Mouse (Mus musculus): Measurements from ENCODE around the gene Gm3194. TPM values are rescaled to one million over a fixed set of nuclear protein-coding genes. Genes with fewer than 3 reads are reported as not detected.
"Not testable (repeated sequence)": the region's sequence is repeated elsewhere in the genome, so short reads cannot be mapped to it uniquely, and the experiment has no call there.

Gene Gm3194
- polyA plus RNA-seq (2016; fragmentation: Nextera tagmentation; extraction: Ambion mirVana), result not detected in 2 replicates

DNA sequence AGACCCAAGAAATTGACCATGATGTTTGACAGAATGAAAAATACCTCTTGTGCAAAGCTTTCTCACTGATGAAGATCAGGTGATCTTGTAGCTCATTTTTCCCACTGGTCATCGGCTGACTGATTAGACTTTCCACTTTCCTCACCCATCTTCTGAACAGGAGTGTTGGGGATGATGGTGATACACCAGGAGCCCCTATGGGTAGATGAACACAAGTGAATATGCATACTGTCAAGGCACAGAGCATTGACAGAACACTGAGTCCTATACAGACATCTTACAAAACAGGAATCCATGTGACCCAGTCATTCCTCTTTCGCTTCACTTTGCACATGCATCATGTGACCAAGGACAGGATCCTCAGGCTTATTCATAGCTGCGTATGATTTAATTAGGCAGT is at the start of gene Gm3194:
Gene Gm3194 (minus strand): TSS at position 101 of the 400 bp plus-strand sequence.
- not testable (repeated sequence) for ATAC-seq; H3K27ac ChIP-seq; H3K4me1 ChIP-seq; H3K9me3 ChIP-seq (replicated peaks); H3K9ac ChIP-seq; H3K36me3 ChIP-seq; H3K4me3 ChIP-seq; H3K4me2 ChIP-seq; H3K27me3 ChIP-seq (replicated peaks)
- WGBS (ENCODE audit: insufficient replicate concordance), result no CpG with 5 or more reads among the region's 3 CpGs

DNA sequence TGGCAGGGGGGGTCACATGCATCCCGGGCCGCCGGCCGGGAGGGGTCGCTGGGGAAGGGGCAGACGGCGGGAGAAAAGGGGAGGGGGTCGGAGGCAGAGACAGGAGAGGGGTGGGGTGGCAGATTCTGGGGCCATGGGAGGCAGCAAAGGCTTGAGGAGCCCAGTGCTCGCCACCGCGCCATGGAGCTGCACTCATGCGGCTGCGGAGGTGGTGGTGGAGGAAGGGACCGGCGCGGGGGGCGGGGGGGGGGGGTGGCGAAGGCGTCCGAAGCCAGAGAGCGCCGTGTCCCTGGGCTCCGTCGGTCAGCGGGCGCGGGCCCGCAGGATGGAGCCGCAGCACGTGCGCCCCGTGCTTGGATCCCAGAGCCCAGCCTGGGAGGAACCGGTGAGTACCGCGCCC is 46.1 kb upstream of the Gm3194 start, which contains the start of gene Gm3488:
Gene Gm3488 (plus strand): TSS at position 301 of the 400 bp plus-strand sequence.
- not testable (repeated sequence) for H3K4me2 ChIP-seq; H3K4me3 ChIP-seq; H3K27ac ChIP-seq; H3K27me3 ChIP-seq (replicated peaks); ATAC-seq; H3K4me1 ChIP-seq; H3K36me3 ChIP-seq; H3K9ac ChIP-seq; H3K9me3 ChIP-seq (replicated peaks)
- whole genome bisulfite sequencing (ENCODE audit: insufficient replicate concordance), result no CpG with 5 or more reads among the region's 35 CpGs

DNA sequence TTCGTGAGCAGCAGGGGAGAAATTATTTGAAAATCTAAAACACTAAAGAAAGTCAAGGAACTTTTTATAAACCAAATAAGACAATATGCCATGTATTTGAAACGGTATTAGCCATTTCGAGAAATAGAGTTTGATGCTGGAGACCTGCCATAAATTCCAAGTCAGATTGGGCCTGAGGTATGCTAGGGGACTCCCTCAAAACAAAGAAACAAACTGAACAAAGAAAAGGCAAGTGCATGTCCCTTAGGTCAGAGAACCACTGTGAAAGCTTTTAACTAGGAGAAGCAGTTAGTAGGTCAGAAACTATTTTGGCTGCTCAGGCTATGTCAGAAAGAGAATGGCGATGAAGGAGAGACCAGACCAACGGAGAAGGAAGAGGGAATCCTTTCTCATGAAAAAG is 28.6 kb upstream of the Gm3194 start, which contains the start of gene Gm3187:
Gene Gm3187 (plus strand): TSS at position 301 of the 400 bp plus-strand sequence.
- H3K36me3 ChIP-seq, result not testable (repeated sequence)
- 48% methylated on average over 4 of the region's 5 CpGs for WGBS (ENCODE audit: insufficient replicate concordance)

DNA sequence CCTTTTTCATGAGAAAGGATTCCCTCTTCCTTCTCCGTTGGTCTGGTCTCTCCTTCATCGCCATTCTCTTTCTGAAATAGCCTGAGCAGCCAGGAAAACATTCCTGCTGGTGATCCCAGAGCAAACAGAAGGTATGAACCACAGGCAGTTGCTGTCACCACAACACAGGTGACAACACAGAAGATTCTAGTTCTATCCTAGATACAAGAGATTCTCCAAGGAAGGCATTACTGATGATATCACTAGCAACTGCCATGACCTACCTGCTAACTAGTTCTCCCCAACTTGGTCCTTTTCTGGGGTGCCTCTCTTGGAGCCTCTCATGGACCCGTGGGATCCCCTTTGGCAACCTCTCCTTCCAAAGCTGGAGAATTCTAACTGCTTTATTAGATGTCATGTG is 22.5 kb upstream of the Gm3194 start, which contains the start of gene Gm8246:
Gene Gm8246 (minus strand): TSS at position 101 of the 400 bp plus-strand sequence.
- H3K4me3 ChIP-seq; H3K27ac ChIP-seq; H3K36me3 ChIP-seq; H3K4me2 ChIP-seq; ATAC-seq; H3K27me3 ChIP-seq (replicated peaks); H3K9ac ChIP-seq; H3K9me3 ChIP-seq (replicated peaks); H3K4me1 ChIP-seq: not testable (repeated sequence)
- WGBS (ENCODE audit: insufficient replicate concordance), result no CpG with 5 or more reads among the region's 3 CpGs

More for the DNA sequence above, 28.6 kb upstream of the Gm3194 start, which contains the start of gene Gm3187:
- ATAC-seq; H3K9me3 ChIP-seq (replicated peaks); H3K4me1 ChIP-seq; H3K27me3 ChIP-seq (replicated peaks); H3K4me2 ChIP-seq; H3K9ac ChIP-seq; H3K27ac ChIP-seq; H3K4me3 ChIP-seq: not testable (repeated sequence)

DNA sequence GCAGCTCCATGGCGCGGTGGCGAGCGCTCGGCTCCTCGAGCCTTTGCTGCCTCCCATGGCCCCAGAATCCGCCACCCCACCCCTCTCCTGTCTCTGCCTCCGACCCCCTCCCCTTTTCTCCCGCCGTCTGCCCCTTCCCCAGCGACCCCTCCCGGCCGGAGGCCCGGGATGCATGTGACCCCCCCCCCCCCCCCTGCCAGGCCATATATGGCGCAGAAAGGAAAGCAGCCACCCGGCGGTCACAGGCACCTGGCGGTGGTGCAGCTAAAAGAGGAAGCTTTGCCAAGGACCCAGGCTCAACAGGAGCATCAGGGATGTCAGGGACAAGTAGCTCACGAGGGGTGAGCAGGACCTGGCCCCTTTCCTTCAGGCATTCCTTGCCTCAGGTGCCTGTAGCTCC is 5.2 kb upstream of the Gm3194 start:
- not testable (repeated sequence) for H3K4me3 ChIP-seq; H3K9me3 ChIP-seq (replicated peaks); H3K27me3 ChIP-seq (replicated peaks); H3K9ac ChIP-seq; H3K36me3 ChIP-seq; H3K4me2 ChIP-seq; ATAC-seq; H3K27ac ChIP-seq; H3K4me1 ChIP-seq
- WGBS (ENCODE audit: insufficient replicate concordance), result no CpG with 5 or more reads among the region's 19 CpGs

DNA sequence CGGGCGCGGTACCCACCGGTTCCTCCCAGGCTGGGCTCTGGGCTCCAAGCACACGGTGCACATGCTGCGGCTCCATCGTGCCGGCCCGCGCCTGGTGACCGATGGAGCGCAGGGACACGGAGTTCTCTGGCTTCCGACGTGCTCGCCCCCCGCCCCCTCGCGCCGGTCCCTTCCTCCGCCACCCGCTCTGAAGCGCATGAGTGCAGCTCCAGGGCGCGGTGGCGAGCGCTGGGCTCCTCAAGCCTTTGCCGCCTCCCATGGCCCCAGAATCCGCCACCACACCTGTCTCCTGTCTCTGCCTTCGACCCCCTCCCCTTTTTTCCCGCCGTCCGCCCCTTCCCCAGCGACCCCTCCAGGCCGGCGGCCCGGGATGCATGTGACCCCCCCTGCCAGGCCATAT is 66.3 kb downstream of the Gm3194 start, which contains the start of gene Gm3500:
Gene Gm3500 (minus strand): TSS at position 101 of the 400 bp plus-strand sequence.
- no CpG with 5 or more reads among the region's 37 CpGs for WGBS (ENCODE audit: insufficient replicate concordance)
- H3K27ac ChIP-seq; H3K36me3 ChIP-seq; H3K27me3 ChIP-seq (replicated peaks); H3K9me3 ChIP-seq (replicated peaks); ATAC-seq; H3K9ac ChIP-seq; H3K4me3 ChIP-seq; H3K4me2 ChIP-seq; H3K4me1 ChIP-seq: not testable (repeated sequence)

Other genes with a start within 250 kb of the Gm3194 start
- gene Gm3526, start 194.9 kb downstream of the Gm3194 start, polyA plus RNA-seq (2016; fragmentation: Nextera tagmentation; extraction: Ambion mirVana), result not detected in 2 replicates
- not detected in 2 replicates for gene Gm3542, start 120.5 kb downstream of the Gm3194 start, polyA plus RNA-seq (2016; fragmentation: Nextera tagmentation; extraction: Ambion mirVana)
- 0.07 TPM in 1 of 2 replicates, not detected in the other for gene Gm3500, start 66.4 kb downstream of the Gm3194 start, polyA plus RNA-seq (2016; fragmentation: Nextera tagmentation; extraction: Ambion mirVana)
- gene Gm8246, start 22.4 kb upstream of the Gm3194 start, polyA plus RNA-seq (2016; fragmentation: Nextera tagmentation; extraction: Ambion mirVana), result not detected in 2 replicates
- not detected in 2 replicates for gene Gm3187, start 28.7 kb upstream of the Gm3194 start, polyA plus RNA-seq (2016; fragmentation: Nextera tagmentation; extraction: Ambion mirVana)
- 0.12 TPM in 1 of 2 replicates, not detected in the other for gene Gm3488, start 46.2 kb upstream of the Gm3194 start, polyA plus RNA-seq (2016; fragmentation: Nextera tagmentation; extraction: Ambion mirVana)
- gene Gm3532, start 83.0 kb upstream of the Gm3194 start, polyA plus RNA-seq (2016; fragmentation: Nextera tagmentation; extraction: Ambion mirVana), result not detected in 2 replicates
- gene Gm8265, start 177.6 kb upstream of the Gm3194 start, polyA plus RNA-seq (2016; fragmentation: Nextera tagmentation; extraction: Ambion mirVana), result not detected in 2 replicates
- gene Gm9603, start 232.0 kb upstream of the Gm3194 start, polyA plus RNA-seq (2016; fragmentation: Nextera tagmentation; extraction: Ambion mirVana), result not detected in 2 replicates

Data from liver, embryonic 12.5 days (tissue).